Mouse (Mus musculus) heart, adult 2 months (tissue): ENCODE measurements around the gene Ttll6.

ENCODE experiments used
- CTCF ChIP-seq: fragments of 200-600 bp; IDR thresholded peaks from 2 replicates; pipeline ENCODE4 v1.8.1; 2022; ENCODE audit warnings: antibody characterized with exemption, mild to moderate bottlenecking, moderate library complexity
- POLR2A ChIP-seq: fragments of 200-500 bp; IDR thresholded peaks from 2 replicates; pipeline ENCODE4 v1.6.1; 2011; ENCODE audit warnings: mild to moderate bottlenecking, low read depth, low read length, control low read depth; ENCODE audit not compliant: insufficient read depth

- no peak for TF ChIP-seq CTCF
- TF ChIP-seq POLR2A, result no peak
These were observed 66.6 kb downstream of the Ttll6 start for GRCm38 (mm10) chr11:96200183-96200655.
